Mouse (Mus musculus) heart, embryonic 12.5 days (tissue): Measurements from ENCODE around the gene Sgce. TPM values are rescaled to one million over a fixed set of nuclear protein-coding genes. Genes with fewer than 3 reads are reported as not detected.

Source experiments
- ATAC-seq: fragments of 200-750 bp; cut with Nextera tagmentation; 2 replicates; pipeline ENCODE4 v1.8.0; 2017; ENCODE audit warnings: moderate TSS enrichment, moderate library complexity; ENCODE audit not compliant: insufficient number of reproducible peaks, low FRiP score
- H3K27ac ChIP-seq: fragments of 300-500 bp; sonication (generic); 2 replicates; pipeline ENCODE4 v1.5.1; 2016; ENCODE audit warnings: mild to moderate bottlenecking, moderate library complexity; ENCODE audit not compliant: poor library complexity, severe bottlenecking
- H3K27me3 ChIP-seq: fragments of 300-500 bp; sonication (generic); replicated peaks from 2 replicates; pipeline ENCODE4 v1.6.1; 2016; ENCODE audit warnings: mild to moderate bottlenecking, moderate library complexity
- H3K36me3 ChIP-seq: fragments of 300-500 bp; sonication (generic); 2 replicates; pipeline ENCODE4 v1.6.1; 2016; ENCODE audit warnings: mild to moderate bottlenecking, moderate library complexity
- H3K4me1 ChIP-seq: fragments of 300-500 bp; sonication (generic); replicated peaks from 2 replicates; pipeline ENCODE4 v1.6.1; 2016; ENCODE audit warnings: mild to moderate bottlenecking
- H3K4me2 ChIP-seq: fragments of 300-500 bp; sonication (generic); 2 replicates; pipeline ENCODE4 v1.6.1; 2016; ENCODE audit warnings: mild to moderate bottlenecking, moderate library complexity
- H3K4me3 ChIP-seq: fragments of 300-500 bp; sonication (generic); 2 replicates; pipeline ENCODE4 v1.5.1; 2016; ENCODE audit warnings: mild to moderate bottlenecking
- H3K9ac ChIP-seq: fragments of 300-500 bp; sonication (generic); 2 replicates; pipeline ENCODE4 v1.6.1; 2016; ENCODE audit warnings: mild to moderate bottlenecking, moderate library complexity
- H3K9me3 ChIP-seq: fragments of 300-500 bp; sonication (generic); replicated peaks from 2 replicates; pipeline ENCODE4 v1.6.1; 2016; ENCODE audit warnings: mild to moderate bottlenecking, moderate library complexity
- WGBS: fragments of 180-500 bp; shearing (Covaris S2); methylation state at CpG from one replicate; pipeline ENCODE4 v1.1.7; 2016; 5-methylcytosine and 5-hydroxymethylcytosine counted together
- polyA plus RNA-seq: library from polyadenylated mRNA; unstranded; fragments of >200 nt; fragmentation: Nextera tagmentation; extraction: Ambion mirVana; gene quantifications from 2 replicates; pipeline ENCODE4 v1.2.1, GENCODE M21; 2016

Sgce gene
- polyA plus RNA-seq, 1 experiment from 2014 or later: 60.6 TPM

GRCm38 (mm10) chr6:4722142-4722541 is 24.9 kb downstream of the Sgce start:
- Histone ChIP-seq H3K9ac (no peak overlapping the region), H3K27ac (no peak overlapping the region), H3K9me3 (no peaks in the 10 kb centered on the region), H3K27me3 (no peaks in the 10 kb centered on the region), H3K4me1 (0 out of 2 replicates have a peak, but pooled peaks cover 2% of the 10 kb centered on the region), H3K4me3 (no peak overlapping the region), H3K4me2 (no peak overlapping the region), H3K36me3 (no peaks in the 10 kb centered on the region)
- WGBS: 81% methylated on average over 6 of the region's 6 CpGs
- no peak for ATAC-seq

DNA sequence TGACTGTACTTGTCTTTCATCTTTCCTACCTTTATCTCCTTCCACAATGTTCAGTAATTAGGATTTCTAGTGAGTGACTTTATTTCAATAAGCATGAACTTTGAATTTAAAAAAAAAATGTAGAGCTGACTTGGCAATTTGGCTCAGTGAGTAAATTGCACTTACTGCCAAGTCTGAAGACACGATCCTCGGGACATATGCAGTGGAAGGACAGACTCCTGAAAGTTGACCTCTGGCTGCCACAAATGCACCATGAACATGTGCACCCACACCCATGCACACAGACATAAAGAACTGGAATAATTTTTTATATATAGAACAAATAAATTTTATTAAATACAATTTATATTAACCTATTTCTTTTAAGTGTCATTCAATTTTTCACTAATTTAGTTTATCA is 29.7 kb downstream of the Sgce start:
- Histone ChIP-seq H3K9me3 (no peaks in the 10 kb centered on the region), H3K27me3 (no peaks in the 10 kb centered on the region), H3K4me1 (no peaks in the 10 kb centered on the region), H3K4me2 (no peak overlapping the region), H3K36me3 (peaks cover 8% of the 10 kb centered on the region; the same call in 1 of the 2 replicates), H3K27ac (no peak overlapping the region), H3K9ac (no peak overlapping the region), H3K4me3 (no peak overlapping the region)
- ATAC-seq: no peak
- WGBS: 89% methylated on average over 2 of the region's 2 CpGs

DNA sequence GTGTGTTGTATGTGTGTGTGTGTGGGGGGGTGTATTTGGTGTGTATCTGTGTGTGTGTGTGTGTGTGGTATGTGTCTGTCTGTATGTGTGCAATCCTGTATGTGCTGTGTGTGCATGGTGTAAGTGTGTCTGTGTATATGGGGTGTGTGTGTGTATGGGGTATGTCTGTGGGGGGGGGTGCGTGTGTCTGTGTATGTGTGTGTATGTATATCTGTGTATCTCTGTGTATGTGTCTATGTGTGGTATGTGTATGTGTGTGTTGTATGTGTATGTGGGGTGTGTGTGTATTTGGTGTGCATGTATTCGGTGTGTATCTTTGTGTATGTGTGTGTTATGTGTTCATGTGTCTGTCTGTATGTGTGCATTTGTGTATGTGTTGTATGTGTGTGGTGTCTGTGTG is 30.8 kb downstream of the Sgce start:
- H3K9ac ChIP-seq: no peak overlapping the region
- H3K4me1 ChIP-seq: no peaks in the 10 kb centered on the region
- H3K27me3 ChIP-seq: no peaks in the 10 kb centered on the region
- H3K9me3 ChIP-seq: no peaks in the 10 kb centered on the region
- no peak overlapping the region for H3K4me2 ChIP-seq
- H3K27ac ChIP-seq: no peak overlapping the region
- peaks cover 8% of the 10 kb centered on the region; the same call in 1 of the 2 replicates for H3K36me3 ChIP-seq
- 89% methylated on average over 2 of the region's 2 CpGs for WGBS
- ATAC-seq: 0 out of 2 replicates have a peak, but pooled peaks have one; percentile 59
- no peak overlapping the region for H3K4me3 ChIP-seq

- Histone ChIP-seq H3K27me3 (no peaks in the 10 kb centered on the region), H3K27ac (no peak overlapping the region), H3K4me1 (peaks cover 25% of the 10 kb centered on the region), H3K4me2 (no peak overlapping the region), H3K4me3 (no peak overlapping the region), H3K9me3 (no peaks in the 10 kb centered on the region), H3K36me3 (peaks cover 8% of the 10 kb centered on the region), H3K9ac (no peak overlapping the region)
- WGBS: 35% methylated on average over 1 of the region's 1 CpGs
- ATAC-seq: no peak
Observed at GRCm38 (mm10) chr6:4708971-4709370, 38.0 kb downstream of the Sgce start.

DNA sequence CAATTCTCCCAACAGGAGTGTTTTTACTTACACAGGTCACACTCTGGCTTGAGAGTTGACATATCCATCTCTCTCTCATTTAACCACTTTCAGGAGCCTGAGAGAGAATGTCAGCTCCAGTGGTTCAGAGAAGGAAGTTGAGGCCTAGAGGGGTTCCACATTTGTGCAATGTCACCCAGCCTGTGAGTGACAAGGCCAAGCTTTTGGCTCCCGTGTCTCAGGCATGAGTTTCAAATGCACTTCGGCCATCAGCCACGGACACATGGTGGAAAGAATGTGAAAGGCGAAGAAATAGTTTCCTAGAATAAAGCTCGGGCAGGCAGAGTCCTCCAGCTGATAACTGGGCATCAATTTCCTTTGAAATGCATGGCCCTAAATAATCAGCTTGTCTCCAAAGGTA is 40.6 kb downstream of the Sgce start:
- peaks cover 18% of the 10 kb centered on the region for H3K36me3 ChIP-seq
- peak overlapping the region; percentile 7; the same call in 1 of the 2 replicates for H3K4me2 ChIP-seq
- H3K9me3 ChIP-seq: no peaks in the 10 kb centered on the region
- 34% methylated on average over 5 of the region's 5 CpGs for WGBS
- no peak overlapping the region for H3K27ac ChIP-seq
- no peak for ATAC-seq
- H3K27me3 ChIP-seq: no peaks in the 10 kb centered on the region
- H3K4me1 ChIP-seq: peaks cover 32% of the 10 kb centered on the region
- H3K9ac ChIP-seq: no peak overlapping the region
- no peak overlapping the region for H3K4me3 ChIP-seq

- Histone ChIP-seq H3K27me3 (no peaks in the 10 kb centered on the region), H3K4me1 (peaks cover 32% of the 10 kb centered on the region), H3K36me3 (peaks cover 15% of the 10 kb centered on the region), H3K4me2 (no peak overlapping the region), H3K27ac (0 out of 2 replicates have a peak overlapping the region, but pooled peaks have one; percentile 12), H3K9me3 (no peaks in the 10 kb centered on the region), H3K4me3 (no peak overlapping the region), H3K9ac (no peak overlapping the region)
- WGBS: 62% methylated on average over 7 of the region's 7 CpGs
- no peak for ATAC-seq
Observed at GRCm38 (mm10) chr6:4703908-4704307, 43.1 kb downstream of the Sgce start.

- WGBS: 65% methylated on average over 8 of the region's 8 CpGs
- Histone ChIP-seq H3K36me3 (peaks cover 16% of the 10 kb centered on the region), H3K9ac (no peak overlapping the region), H3K4me1 (peaks cover 30% of the 10 kb centered on the region), H3K27me3 (no peaks in the 10 kb centered on the region), H3K4me2 (no peak overlapping the region), H3K27ac (no peak overlapping the region), H3K9me3 (no peaks in the 10 kb centered on the region), H3K4me3 (no peak overlapping the region)
- no peak for ATAC-seq
Observed at GRCm38 (mm10) chr6:4701641-4702040, 45.4 kb downstream of the Sgce start.

DNA sequence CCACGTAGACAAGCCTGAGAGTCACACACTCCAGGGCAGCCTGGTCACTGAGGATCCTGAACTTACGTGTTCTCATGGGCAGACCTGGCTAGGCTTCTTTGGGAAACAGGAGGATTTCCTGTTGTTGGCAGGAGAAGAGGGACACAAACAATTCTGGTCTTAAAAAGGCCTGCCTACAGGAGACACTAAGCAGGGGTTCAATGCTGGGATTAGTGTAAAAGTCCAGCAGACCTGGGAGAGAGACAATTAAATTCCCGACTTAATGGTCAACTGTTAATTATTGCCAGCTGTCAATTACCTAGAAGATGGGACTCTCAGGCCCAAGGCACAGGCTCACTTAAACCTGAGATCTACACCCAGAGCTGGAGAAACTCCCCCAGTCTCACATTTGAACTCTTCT is 51.2 kb downstream of the Sgce start:
- 64% methylated on average over 3 of the region's 3 CpGs for WGBS
- Histone ChIP-seq H3K4me2 (no peak overlapping the region), H3K4me1 (peaks cover 3% of the 10 kb centered on the region; the same call in 1 of the 2 replicates), H3K4me3 (no peak overlapping the region), H3K27ac (no peak overlapping the region), H3K9ac (no peak overlapping the region), H3K9me3 (no peaks in the 10 kb centered on the region), H3K27me3 (no peaks in the 10 kb centered on the region), H3K36me3 (peaks cover 11% of the 10 kb centered on the region; the same call in 1 of the 2 replicates)
- ATAC-seq: no peak

DNA sequence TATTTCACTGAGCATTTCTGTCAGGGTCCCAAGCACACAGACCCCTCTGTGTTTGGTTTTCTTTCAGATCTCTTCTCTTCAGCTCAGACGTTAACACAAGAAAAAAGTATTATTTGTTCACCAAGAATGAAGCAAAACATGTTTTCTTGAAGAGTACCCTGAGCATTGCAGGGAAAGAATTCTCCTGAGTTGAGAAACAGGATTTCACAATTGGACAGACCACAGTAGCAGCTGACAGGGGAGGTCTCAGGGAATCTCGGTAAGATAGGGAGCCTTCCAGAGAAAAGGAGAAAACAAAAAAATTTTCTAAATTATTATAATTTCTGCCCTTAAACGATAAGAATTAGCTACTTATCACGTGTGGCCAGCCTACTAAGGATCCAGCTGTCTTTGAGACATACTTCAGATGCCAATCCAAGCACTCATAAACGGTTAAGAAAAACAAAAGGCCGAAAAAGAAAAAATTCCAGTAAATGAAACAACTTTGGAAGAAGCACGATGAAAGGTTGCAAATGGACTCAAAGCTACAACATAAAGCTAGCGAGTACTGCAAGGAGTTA is 52.3 kb downstream of the Sgce start:
- H3K4me1 ChIP-seq: no peaks in the 10 kb centered on the region; the same call in 1 of the 2 replicates
- no peak overlapping the region for H3K9ac ChIP-seq
- 51% methylated on average over 8 of the region's 8 CpGs for WGBS
- ATAC-seq: no peak
- peaks cover 11% of the 10 kb centered on the region; the same call in 1 of the 2 replicates for H3K36me3 ChIP-seq
- H3K9me3 ChIP-seq: no peaks in the 10 kb centered on the region
- H3K4me3 ChIP-seq: no peak overlapping the region
- H3K27ac ChIP-seq: no peak overlapping the region
- H3K4me2 ChIP-seq: no peak overlapping the region
- H3K27me3 ChIP-seq: no peaks in the 10 kb centered on the region

GRCm38 (mm10) chr6:4693544-4693943 is 53.5 kb downstream of the Sgce start:
- Histone ChIP-seq H3K9me3 (no peaks in the 10 kb centered on the region), H3K9ac (no peak overlapping the region), H3K4me3 (no peak overlapping the region), H3K27me3 (no peaks in the 10 kb centered on the region), H3K4me2 (no peak overlapping the region), H3K4me1 (no peaks in the 10 kb centered on the region; the same call in 1 of the 2 replicates), H3K36me3 (peaks cover 17% of the 10 kb centered on the region), H3K27ac (no peak overlapping the region)
- 60% methylated on average over 10 of the region's 10 CpGs for WGBS
- no peak for ATAC-seq

- no peak for ATAC-seq
- Histone ChIP-seq H3K4me2 (no peak overlapping the region), H3K27me3 (no peaks in the 10 kb centered on the region), H3K27ac (no peak overlapping the region), H3K9ac (no peak overlapping the region), H3K36me3 (peaks cover 14% of the 10 kb centered on the region), H3K9me3 (no peaks in the 10 kb centered on the region), H3K4me1 (no peaks in the 10 kb centered on the region; the same call in 1 of the 2 replicates), H3K4me3 (no peak overlapping the region)
- WGBS: 91% methylated on average over 4 of the region's 4 CpGs
Observed at GRCm38 (mm10) chr6:4690438-4690837, 56.6 kb downstream of the Sgce start.
